Mouse (Mus musculus): ENCODE results near the gene Rasal3.

Gene Rasal3

GRCm38 (mm10) chr17:32403417-32403816 lies at the start of gene Rasal3:
Gene Rasal3 (minus strand): TSS chr17:32403583.
- peak; percentile 68 to 79 for DNase-seq

DNA sequence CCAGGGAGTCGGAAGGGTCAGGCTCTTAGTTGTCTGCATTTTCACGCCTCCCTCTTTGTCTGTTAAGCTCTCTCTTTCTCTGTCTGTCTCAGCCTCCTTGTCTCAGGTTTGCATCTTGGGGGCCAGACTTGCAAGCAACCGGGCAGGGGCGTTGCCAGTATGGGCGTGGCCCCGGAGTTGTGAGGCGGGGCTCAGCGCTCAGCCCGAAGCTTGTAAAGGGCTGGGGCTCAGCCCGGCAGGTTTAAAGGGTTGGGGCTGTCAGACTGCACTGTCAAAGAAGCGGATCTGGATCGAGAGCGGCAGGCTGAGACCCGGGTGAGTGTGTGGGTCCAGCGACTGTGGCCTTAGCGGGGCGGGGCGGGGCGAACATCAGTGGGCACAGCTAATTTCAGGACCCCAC lies 49.1 kb upstream of the Rasal3 start, which contains the start of gene Cyp4f39:
TSS of gene Cyp4f39 (plus strand) at position 242 of the 400 bp plus-strand sequence.
- peak in 1 of 2 experiments; percentile 16 for DNase-seq

GRCm38 (mm10) chr17:32450844-32451537 lies 47.6 kb upstream of the Rasal3 start:
- no peak for DNase-seq

DNA sequence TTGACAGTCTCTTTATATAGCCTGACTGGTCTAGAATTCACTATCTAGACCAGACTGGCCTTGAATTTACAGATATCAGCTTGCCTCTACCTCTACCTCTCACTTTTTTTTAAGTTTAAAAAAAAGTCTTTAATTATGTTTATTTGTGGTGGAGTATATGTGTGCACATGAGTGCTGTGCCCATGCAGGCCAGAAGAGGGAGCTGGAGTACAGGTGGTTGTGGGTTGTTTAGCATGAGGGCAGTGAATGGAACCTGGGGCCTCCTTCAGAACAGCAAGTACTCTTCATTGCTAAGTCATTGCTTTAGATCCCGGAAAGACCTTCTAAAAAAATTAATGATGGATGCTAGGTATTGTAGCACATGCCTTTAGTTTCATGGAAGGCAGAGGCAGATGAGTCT lies 45.7 kb upstream of the Rasal3 start:
- no peak for DNase-seq

DNA sequence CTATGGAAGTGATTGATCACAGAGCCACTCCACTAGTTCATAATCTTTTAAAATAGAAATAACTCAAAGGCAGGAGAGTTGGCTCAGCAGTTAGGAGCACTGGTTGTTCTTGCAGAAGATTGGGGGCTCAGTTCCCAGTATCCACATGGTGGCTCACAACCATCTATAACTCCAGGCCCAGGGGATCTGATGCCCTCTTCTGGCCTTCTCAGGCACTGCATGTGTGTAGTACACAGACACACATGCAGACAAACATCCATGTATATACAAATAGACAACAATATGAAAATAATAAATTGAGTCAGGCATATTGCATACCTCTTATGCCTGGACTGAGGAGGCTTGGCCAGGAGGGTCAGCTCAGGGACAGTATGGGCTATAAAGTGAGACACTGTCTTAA lies 43.8 kb upstream of the Rasal3 start:
- DNase-seq = no peak

- no peak for DNase-seq
These were observed 41.6 kb upstream of the Rasal3 start for GRCm38 (mm10) chr17:32445016-32445415.

- no peak for DNase-seq
These were observed 39.9 kb upstream of the Rasal3 start for GRCm38 (mm10) chr17:32443245-32443644.

- no peak for DNase-seq
These were observed 33.7 kb upstream of the Rasal3 start for GRCm38 (mm10) chr17:32437106-32437505.

- no peak for DNase-seq
These were observed 31.8 kb upstream of the Rasal3 start for GRCm38 (mm10) chr17:32435151-32435550.

- DNase-seq = no peak
These were observed 30.9 kb upstream of the Rasal3 start for GRCm38 (mm10) chr17:32434324-32434723.

GRCm38 (mm10) chr17:32431972-32432371 lies 28.6 kb upstream of the Rasal3 start:
- DNase-seq = no peak

- DNase-seq = no peak
These were observed 23.2 kb upstream of the Rasal3 start for GRCm38 (mm10) chr17:32426610-32427009.

DNA sequence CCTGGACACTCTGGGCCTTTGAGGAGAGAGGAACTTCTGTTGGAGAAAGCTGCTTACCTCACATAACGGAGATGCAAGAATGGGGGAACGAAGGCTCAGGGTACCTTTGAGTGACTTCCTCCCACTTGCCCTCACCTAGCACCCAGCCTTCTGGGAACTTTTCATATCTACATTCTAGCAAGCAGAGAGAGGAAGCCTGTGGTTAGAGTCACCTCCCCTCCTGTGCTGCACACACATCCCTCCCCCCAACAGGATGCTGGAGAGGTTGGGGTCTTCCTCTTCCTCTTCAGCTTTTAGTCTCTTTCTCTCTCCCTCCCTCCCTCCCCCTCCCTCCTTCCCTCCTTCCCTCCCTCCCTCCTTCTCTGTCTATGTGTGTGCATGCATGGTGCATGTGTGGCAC lies 20.7 kb upstream of the Rasal3 start, which contains the start of gene Pglyrp2:
TSS of gene Pglyrp2 (minus strand) at position 134 of the 400 bp plus-strand sequence.
- peak; percentile 76 to 92 for DNase-seq

- no peak for DNase-seq
These were observed 17.4 kb upstream of the Rasal3 start for GRCm38 (mm10) chr17:32420781-32421180.

DNA sequence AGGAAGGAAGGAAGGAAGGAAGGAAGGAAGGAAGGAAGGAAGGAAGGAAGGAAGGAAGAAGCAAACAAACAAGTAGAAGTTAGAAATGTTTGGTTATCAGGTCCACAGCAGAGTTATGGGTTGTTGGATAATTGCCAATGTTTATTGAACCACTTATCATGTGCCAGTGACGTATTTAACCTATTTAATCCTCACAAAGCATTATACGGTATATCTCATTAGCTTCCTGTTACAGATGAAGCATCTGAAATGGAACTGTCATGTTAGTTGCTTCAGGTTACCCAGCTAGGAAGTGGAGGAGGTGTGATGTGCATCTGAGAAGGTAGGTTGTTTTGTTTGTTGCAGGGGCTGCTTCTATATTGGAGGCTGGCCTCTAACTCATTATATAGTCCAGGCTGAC lies 16.6 kb upstream of the Rasal3 start:
- DNase-seq = no peak

GRCm38 (mm10) chr17:32416771-32417170 lies 13.4 kb upstream of the Rasal3 start:
- no peak for DNase-seq

- DNase-seq = no peak
These were observed 12.1 kb upstream of the Rasal3 start for GRCm38 (mm10) chr17:32415417-32416020.

DNA sequence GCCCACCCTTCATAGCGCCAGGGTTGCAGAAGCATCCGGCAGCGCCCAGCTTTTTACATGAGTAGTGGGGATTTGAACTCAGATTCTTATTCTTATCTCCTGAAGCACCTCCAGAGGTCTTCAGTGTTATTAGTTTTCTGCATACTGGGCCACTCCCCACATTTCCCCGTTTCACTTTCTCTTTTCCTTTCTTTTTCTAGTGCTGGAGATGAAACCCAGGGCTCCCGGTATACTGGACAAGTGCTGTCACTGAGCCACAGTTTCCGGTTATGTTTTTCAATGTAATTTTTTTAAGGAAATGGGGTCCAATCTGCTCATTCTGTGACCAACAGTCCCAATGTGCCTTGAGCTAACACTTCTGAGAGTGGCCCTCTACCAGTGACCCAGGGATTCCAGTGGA lies 8.5 kb upstream of the Rasal3 start:
- DNase-seq = no peak

DNA sequence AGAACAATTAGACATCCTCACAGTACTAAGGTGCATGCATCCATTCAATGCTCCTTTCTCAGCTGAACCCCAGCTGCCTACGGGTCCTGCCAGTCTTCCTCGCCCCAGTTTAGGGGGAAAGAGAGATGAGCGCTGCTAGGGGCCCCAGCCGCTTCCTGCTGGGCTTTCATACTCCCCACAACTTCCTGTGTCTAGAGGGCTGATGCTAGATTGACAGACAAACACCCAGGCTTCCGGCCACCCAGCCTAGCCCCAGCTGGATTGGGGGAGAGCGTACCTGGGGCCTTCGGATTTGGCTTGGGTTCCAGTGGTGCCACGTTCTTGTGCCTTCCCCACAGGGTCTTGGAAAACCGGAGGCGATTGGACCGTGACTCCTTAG lies 615 bp downstream of the Rasal3 start:
- DNase-seq = peak; percentile 80 to 89

DNA sequence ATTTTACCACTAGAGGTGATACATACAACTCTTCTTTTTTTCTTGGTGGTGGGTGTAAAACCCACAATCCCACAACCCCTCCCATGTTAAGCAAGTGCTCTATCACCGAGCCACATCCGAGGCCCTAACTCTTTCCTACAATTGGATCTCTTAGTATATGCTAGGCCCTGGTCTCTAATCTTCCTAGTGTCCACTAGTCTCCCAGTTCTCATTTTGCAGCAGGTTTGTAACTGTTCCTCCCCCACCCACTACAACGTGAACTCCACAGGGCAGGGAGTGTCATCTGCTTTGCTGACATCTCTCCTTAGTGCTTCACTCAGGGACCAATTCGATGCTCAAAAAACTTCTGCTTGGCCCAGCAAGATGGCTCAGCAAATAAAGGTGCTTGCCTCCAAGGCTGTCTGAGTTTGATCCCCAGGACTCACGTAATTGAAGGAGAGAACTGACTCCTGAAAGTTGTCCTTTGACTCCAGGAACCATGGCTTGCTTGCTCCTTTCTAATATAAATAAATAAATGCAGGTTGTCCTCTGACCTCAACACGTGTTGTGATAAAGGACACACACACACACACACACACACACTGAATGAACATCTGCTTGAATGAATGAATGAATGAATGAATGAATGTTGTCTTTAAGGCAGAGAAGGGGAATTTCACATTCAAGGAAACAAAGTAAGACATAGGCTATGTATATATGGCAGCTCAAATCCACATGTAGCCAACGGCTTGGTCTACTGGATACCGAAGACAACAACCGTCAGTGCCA lies 1.2 kb downstream of the Rasal3 start:
- DNase-seq = no peak

DNA sequence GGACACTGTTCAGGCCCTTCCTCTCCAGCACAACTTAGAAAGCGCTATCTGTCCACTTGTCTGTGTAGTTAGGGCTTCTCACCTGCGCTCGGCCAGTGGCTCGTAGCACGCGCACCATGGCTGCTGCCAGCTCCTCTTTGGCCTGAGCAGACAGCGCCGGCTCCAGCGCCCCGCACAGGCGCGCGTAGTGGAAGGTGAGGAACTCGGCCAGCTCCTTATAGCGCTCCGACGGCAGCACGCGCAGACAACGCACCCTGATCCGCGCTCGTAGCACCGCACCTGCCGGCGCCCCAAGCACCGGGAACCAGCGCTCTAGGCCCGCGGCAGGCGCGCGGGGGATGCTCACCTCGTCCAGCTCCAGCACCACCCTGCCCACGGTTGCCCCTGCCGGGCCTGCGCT lies 7.1 kb downstream of the Rasal3 start:
- DNase-seq = no peak

DNA sequence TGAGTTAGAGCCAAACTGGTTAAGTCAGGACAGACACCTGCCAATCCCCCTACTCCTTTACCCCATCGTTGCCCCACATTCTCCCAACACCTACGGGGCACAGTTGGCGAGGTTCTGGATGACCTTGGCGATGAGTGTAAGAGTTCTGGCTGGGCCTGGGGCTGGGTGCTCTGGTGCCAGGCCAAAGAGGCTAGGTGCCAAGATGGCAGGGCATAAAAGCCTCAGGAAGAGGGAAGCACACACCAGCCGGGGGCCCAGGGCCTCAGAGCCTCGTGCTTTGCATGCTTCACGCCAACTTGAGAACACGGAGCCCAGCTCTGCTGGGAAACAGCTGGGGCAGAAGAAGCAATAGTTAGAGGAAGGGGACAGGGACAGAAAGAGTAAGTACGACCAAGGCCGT lies 9.4 kb downstream of the Rasal3 start:
- DNase-seq = no peak

- DNase-seq = peak; percentile 80 to 89
These were observed 14.2 kb downstream of the Rasal3 start, which contains the start of gene Wiz for GRCm38 (mm10) chr17:32389101-32389659. Gene Wiz (minus strand): TSS chr17:32389439.
